Mouse (Mus musculus): Measurements from ENCODE around the gene Mrps11. TPM values are rescaled to one million over a fixed set of nuclear protein-coding genes. Genes with fewer than 3 reads are reported as not detected.

Mrps11 gene
- total and polyA plus RNA-seq, 3 experiments, result 68.3 to 94.6 (median 75.1) TPM

DNA sequence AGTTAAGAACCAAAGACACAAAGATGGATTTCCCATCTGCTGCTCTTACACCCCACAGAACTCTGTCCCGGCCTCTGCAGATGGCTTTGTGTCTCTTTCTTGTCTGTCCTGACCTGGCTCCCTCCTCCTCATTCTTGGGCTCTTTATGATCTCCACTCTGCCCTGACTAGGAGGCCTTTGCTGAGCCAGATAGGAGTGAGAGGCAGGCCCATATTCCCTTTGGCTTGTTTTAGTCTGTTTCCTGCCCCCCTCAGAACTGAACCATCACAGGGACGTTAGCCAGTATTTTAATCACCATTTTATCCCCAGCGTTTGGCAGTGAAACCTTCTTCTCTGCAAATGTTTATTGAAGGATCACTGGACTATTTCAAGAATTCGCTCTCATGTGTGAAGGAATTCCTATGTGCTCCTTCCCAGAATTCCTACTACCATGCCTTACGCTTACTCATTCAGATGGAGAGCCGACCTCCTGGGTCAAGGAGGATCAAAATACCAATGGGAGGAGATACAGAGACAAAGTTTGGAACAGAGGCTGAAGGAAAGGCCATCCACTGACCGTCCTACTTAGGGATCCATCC, 13.8 kb upstream of the Mrps11 start:
- Histone ChIP-seq H3K36me3 (replicated peaks in 1 of 2; ENCODE audit: control insufficient read depth in 1 of 2, insufficient read depth in 1 of 2, low read length in 1 of 2) (peaks cover 7 to 20% of the 10 kb centered on the region in 2 experiments), H3K4me3 (replicated peaks in 1 of 3; ENCODE audit: low read depth in 2 of 3, low read length in 2 of 3, poor library complexity in 1 of 3) (no peak overlapping the region), H3K9ac (ENCODE audit: insufficient read depth, low read depth) (no peak overlapping the region), H3K9me3 (replicated peaks; ENCODE audit: low read length) (no peaks in the 10 kb centered on the region), H3K27me3 (replicated peaks) (peaks cover 41% of the 10 kb centered on the region), H3K79me2 (replicated peaks; ENCODE audit: control insufficient read depth, extremely low read depth, insufficient read depth, poor library complexity, severe bottlenecking) (no peaks in the 10 kb centered on the region), H3K4me2 (ENCODE audit: insufficient read depth, low read depth, poor library complexity, severe bottlenecking) (no peak overlapping the region), H3K4me1 (ENCODE audit: control insufficient read depth in 1 of 2, insufficient read depth in 2 of 2) (no peaks in the 10 kb centered on the region), H3K27ac (ENCODE audit: insufficient read depth, low read depth) (no peak overlapping the region)
- dilution Hi-C loops (cut with MboI; ENCODE audit: extremely low pct_ligation_motif_present, extremely low pct_unique_long_range_greater_than_20kb, low sequenced_read_pairs) (no loop called here), in situ Hi-C loops (cut with MboI; ENCODE audit: low pct_ligation_motif_present, low pct_unique_long_range_greater_than_20kb, low sequenced_read_pairs) (no loop called here)
- TF ChIP-seq KAT2A (IDR thresholded peaks at IDR 0.05; ENCODE audit: insufficient replicate concordance, low read length) (no peak), ZC3H11A (IDR thresholded peaks at IDR 0.05; ENCODE audit: low read depth, low read length) (no peak)
- no peak for DNase-seq (ENCODE audit: extremely low read depth)

DNA sequence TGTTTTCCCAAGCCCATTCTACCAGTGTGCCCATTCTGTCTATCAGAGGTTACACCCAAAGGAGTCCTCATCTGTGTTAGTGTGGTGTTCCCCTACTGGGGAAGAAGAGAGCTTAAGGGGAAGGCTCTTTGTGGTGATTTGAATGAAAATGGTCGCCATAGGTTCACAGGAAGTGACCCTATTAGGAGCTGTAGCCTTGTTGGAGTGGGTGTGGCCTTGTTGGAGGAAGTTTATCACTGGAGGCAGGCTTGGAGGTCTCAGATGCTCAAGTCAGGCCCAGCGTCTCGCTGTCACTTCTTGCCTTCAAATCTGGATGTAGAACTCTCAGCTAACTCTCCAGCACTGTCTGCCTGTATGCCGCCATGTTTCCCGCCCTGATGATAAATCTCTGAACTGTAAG, 12.0 kb upstream of the Mrps11 start:
- DNase-seq (ENCODE audit: extremely low read depth), result no peak
- TF ChIP-seq ETS1 (conservative IDR thresholded peaks at IDR 0.05; ENCODE audit: low read depth, low read length), result no peak
- TF ChIP-seq BHLHE40 (IDR thresholded peaks at IDR 0.05; ENCODE audit: low read depth, low read length), result no peak
- TF ChIP-seq PAX5 (IDR thresholded peaks at IDR 0.05; ENCODE audit: low read length), result no peak
- no peak for TF ChIP-seq TBP (conservative IDR thresholded peaks at IDR 0.05; ENCODE audit: low read depth, low read length)
- no peak for TF ChIP-seq IRF4 (IDR thresholded peaks at IDR 0.05; ENCODE audit: low read depth, low read length)
- TF ChIP-seq USF1 (IDR thresholded peaks at IDR 0.05; ENCODE audit: low read depth, low read length), result no peak
- no peak for TF ChIP-seq CHD2 (IDR thresholded peaks at IDR 0.05; ENCODE audit: low read length)
- TF ChIP-seq MAZ (IDR thresholded peaks at IDR 0.05; ENCODE audit: low read depth, low read length), result no peak
- TF ChIP-seq USF2 (conservative IDR thresholded peaks at IDR 0.05; ENCODE audit: low read depth, low read length), result no peak
- no peak for TF ChIP-seq KAT2A (IDR thresholded peaks at IDR 0.05; ENCODE audit: insufficient replicate concordance, low read length)
- no peak for TF ChIP-seq SIN3A (IDR thresholded peaks at IDR 0.05; ENCODE audit: low read length)
- no peak for TF ChIP-seq RAD21 (IDR thresholded peaks at IDR 0.05; ENCODE audit: low read depth, low read length)
- TF ChIP-seq HCFC1 (IDR thresholded peaks at IDR 0.05; ENCODE audit: low read depth, low read length), result no peak
- TF ChIP-seq ZNF384 (IDR thresholded peaks at IDR 0.05; ENCODE audit: low read depth, low read length), result no peak
- TF ChIP-seq E2F4 (IDR thresholded peaks at IDR 0.05; ENCODE audit: insufficient replicate concordance, low read depth, low read length), result no peak
- TF ChIP-seq MAX (IDR thresholded peaks at IDR 0.05; ENCODE audit: low read length), result no peak
- Histone ChIP-seq H3K79me2 (replicated peaks; ENCODE audit: control insufficient read depth, extremely low read depth, insufficient read depth, poor library complexity, severe bottlenecking) (no peaks in the 10 kb centered on the region), H3K4me3 (replicated peaks in 1 of 3; ENCODE audit: low read depth in 2 of 3, low read length in 2 of 3, poor library complexity in 1 of 3) (no peak overlapping the region), H3K36me3 (replicated peaks in 1 of 2; ENCODE audit: control insufficient read depth in 1 of 2, insufficient read depth in 1 of 2, low read length in 1 of 2) (peaks cover 20 to 37% of the 10 kb centered on the region in 2 experiments), H3K27ac (ENCODE audit: insufficient read depth, low read depth) (no peak overlapping the region), H3K9ac (ENCODE audit: insufficient read depth, low read depth) (no peak overlapping the region), H3K27me3 (replicated peaks) (peaks cover 23% of the 10 kb centered on the region), H3K9me3 (replicated peaks; ENCODE audit: low read length) (no peaks in the 10 kb centered on the region), H3K4me1 (ENCODE audit: control insufficient read depth in 1 of 2, insufficient read depth in 2 of 2) (no peaks in the 10 kb centered on the region), H3K4me2 (ENCODE audit: insufficient read depth, low read depth, poor library complexity, severe bottlenecking) (no peak overlapping the region)
- in situ Hi-C loops (cut with MboI; ENCODE audit: low pct_ligation_motif_present, low pct_unique_long_range_greater_than_20kb, low sequenced_read_pairs) (no loop called here), dilution Hi-C loops (cut with MboI; ENCODE audit: extremely low pct_ligation_motif_present, extremely low pct_unique_long_range_greater_than_20kb, low sequenced_read_pairs) (no loop called here)
